Mouse (Mus musculus) naive thymus-derived CD4-positive, alpha-beta T cell, adult 2 months (primary cell): Measurements from ENCODE around the gene Omt2b.
"Not testable (repeated sequence)": the region's sequence is repeated elsewhere in the genome, so short reads cannot be mapped to it uniquely, and the experiment has no call there.

Source experiments
- DNase-seq: peaks from one replicate; pipeline ENCODE4 v3.0.0-alpha.2; 2011; ENCODE audit warnings: low read depth

Gene Omt2b

DNA sequence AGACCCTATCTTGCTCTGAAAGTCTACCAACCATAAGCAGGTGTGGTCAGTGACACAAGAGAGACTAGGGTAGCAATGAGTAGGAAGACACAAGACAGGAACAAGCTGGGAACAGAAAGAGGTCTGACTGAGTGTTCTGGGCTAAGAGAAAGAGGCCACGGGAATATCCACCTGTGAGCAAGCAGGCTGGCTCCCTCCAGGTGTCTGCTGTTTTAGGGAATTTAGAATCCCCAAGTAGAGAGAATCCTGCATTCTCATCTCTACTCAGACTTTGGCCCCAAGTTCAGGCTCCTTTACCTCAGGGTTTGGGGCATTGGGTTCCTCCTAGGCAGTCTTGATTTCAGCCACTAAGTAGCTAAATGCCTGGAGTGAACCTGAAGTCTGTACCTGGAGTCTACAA is at the start of gene Omt2b:
Gene Omt2b (plus strand): TSS at position 301 of the 400 bp plus-strand sequence.
- DNase-seq = not testable (repeated sequence)

DNA sequence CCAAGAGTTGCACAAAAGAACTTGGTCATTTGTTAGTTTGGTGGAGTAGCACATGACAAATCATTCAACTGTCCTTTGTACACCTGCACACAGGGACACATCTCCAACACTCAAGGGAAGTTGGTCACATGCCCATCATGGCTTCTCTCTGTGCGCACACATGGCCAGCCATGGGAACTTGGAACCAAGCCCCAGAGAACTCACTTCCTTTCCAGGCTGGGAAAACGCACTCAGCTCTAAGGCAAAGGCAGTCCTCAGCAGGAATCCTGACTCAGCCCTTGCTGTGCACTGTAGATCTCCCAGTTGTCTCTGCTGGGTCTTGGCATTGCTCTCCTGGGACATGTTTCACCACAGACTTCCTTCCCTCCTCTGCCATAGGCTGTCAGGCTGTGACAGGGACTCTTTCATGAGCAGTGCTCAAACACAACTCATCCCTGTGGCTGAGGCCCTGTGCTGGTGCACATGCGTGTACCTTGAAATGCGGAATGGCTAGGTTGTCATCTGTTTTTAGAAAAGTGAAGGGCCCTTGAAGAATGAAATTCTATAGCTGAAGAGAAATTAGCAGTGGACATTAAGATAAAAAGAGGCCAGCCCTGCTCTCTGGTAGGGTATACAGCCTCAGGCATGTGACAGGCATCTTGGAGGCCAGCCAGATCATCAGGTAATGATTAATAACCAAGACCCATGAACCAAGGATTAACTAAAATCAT is 45.2 kb upstream of the Omt2b start:
- DNase-seq = not testable (repeated sequence)

DNA sequence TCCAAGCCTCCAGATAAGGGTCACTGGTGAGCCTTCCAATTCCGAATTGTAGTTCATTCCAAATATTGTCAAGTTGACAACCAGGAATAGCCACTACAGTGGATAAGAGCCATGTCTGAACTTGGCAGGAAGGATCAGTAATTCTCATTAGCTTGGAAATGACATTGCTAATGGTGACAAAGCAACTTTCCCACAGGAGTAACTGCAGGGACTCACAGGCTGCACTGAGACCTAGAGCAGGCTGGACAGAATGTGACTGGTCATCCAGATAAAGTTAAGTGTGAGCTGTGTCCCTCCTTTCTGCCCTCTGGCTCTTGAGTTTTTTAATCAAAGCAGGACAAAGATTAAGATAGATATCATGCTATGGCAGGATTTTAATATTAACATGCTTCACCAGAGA is 38.3 kb upstream of the Omt2b start:
- DNase-seq = not testable (repeated sequence)

DNA sequence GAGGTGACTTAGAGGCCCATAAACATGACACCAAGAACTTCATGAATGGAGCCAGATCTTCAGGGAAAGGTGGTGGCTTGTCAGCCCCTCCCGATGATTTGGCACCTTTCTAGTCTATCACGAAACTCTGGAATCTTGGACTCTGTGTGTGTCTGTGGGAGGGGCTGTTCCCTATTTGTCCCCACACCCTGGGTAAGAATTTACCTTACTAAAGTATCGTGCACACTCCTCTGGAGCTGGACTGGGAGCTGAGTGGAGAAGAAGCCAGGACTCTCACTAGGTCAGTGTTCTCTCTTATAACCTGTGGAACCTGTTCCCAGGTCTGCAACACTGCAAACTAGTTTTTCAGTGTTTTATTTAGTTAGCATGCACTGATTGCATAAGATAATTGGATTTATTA is 37.7 kb upstream of the Omt2b start, which contains the start of gene Gm10639:
Gene Gm10639 (plus strand): TSS at position 201 of the 400 bp plus-strand sequence.
- DNase-seq = not testable (repeated sequence)

DNA sequence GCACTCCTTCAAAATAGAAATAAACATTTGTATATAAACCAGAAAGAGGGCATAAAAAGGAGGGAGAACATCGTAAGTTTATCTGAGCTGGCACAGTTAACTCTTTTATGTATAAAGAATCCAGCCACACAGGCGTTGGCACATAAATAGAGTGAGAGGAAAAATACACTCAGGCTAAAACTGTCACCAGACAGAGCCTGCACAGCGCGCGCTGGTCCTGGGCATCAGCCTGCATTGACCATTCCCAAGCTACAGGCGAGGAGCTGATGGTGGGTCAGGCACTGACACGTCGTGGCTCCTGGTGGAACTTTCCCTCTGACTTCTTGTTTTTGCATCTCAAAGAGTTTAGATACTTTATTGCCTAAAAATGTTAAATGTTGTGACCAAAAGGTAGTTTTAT is 34.9 kb upstream of the Omt2b start:
- not testable (repeated sequence) for DNase-seq

DNA sequence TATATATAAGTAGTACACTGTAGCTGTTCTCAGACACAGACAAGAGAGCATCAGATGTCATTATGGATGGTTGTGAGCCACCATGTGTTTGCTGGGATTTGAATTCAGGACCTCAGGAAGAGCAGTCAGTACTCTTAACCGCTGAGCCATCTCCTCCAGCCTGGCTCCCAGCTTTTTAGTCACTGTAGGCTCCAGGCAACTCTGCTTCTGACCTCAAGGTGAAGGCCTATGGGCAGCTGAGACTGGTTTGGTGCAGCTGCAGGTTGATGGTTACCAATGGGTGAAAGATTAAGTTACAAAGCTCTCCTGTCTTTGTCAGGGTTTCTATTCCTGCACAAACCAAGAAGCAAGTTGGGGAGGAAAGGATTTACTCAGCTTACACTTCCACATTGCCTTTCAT is 33.7 kb upstream of the Omt2b start:
- not testable (repeated sequence) for DNase-seq

DNA sequence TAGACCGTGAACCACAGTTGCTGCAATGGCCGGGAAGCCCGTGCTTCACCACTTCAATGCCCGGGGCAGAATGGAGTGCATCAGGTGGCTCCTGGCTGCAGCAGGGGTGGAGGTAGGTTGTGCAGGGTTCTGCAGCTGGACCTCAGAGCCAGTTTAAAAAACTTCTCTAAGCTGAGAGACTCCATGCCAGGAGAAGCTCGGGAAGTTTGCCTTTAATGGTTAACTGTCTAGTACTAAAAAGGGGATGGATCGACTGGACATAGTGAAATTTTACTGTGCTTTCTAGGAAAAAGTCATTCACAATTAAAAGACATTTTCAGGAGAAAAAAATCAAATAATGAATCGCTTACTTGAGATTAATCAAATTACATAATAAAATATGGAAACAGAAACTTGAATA is 32.6 kb upstream of the Omt2b start:
- not testable (repeated sequence) for DNase-seq

DNA sequence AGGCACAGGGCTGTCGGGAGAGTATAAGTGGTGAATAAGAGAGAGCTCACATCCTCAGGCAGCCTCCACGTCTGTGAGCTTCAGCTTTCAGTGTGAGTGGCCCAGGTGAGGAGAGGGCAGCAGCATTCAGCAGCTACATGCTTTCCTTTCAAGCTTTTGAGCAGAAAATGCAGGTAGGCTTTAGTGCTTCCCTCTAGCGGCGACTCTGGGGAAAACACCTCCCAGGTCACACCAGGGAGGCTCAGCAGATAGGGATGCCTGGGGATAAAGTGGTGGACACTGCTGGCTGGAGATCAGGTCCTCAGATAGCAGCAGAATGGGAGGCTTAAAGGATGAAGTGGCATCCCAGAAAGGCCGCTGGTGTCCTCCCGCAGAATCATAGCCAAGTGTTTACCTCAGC is 31.3 kb upstream of the Omt2b start:
- peak; percentile 47 for DNase-seq

DNA sequence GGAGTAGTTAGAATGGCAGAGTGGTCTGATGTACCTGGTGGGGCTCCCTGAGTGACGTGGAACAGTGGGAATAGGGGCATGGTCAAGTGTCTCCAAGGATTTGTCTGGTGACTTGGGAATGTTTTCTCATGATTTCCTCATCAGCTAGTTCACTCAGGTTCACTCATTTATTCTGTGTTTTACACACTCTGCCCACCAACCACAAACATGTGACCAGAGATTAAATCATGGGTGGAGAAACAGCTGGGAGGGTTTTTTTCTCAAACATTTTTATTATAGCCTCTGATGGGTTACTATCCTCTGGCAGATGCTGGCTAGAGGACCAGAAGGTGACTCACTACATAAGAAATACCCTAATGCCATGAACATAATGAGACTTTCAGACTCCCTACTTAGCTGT is 29.2 kb upstream of the Omt2b start:
- DNase-seq = no peak

DNA sequence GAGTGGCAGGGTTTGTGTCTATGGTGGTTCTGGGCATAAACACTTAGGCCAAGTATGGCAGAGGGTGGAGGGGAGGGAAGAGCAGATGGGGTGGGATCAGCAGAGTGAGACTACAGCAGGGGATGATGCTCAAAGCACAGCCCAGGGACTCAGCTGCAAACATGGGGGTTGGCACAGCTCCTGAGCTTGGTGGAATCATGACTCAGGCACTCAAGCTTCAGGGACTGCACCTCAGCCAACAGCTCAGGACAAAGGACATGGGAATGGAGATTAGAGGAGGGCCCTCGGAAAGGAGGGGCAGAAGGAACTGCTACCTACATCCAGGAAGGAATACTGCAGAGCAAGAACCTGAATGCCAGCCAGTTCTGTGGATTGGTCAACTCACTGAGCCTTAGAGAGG is 28.2 kb upstream of the Omt2b start:
- DNase-seq = not testable (repeated sequence)

DNA sequence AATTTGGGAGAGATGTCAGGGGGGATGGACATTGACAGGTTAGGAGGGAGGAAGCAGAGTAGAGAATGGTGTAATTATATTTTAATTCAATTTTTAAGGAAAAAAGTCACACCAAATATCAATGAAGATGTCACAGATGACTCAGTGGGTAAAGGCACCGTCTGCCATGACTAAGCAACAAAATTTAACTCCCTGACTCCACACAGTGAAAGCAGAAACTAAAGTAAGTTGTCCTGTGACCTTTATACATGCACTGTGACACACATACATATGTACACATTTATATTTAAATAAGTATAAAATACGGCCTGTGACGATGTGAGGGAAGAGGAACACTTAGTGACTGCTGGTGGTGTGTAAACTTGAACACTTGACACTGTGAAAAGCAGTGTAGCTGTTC is 19.3 kb upstream of the Omt2b start:
- not testable (repeated sequence) for DNase-seq

DNA sequence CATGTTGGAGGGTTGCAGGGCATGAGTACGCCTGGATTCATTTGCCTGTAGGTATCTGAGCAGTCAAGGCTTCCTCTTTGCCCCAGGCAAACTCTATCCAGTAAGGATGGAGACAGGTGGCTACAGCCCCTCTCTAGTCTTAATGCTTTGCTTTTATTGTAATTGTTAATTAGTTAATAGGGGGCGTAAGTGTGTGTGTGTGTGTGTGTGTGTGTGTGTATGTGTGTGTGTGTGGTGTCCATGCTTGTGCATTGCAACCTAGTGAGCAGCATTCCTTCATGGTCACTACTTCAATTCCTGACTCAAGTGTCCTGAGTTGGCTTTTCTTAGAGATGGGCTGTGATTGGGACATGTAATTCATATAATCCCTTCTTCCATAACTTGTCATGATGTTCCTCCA is 12.7 kb upstream of the Omt2b start, which contains the start of gene Omt2a:
Gene Omt2a (minus strand): TSS at position 101 of the 400 bp plus-strand sequence.
- DNase-seq = no peak

DNA sequence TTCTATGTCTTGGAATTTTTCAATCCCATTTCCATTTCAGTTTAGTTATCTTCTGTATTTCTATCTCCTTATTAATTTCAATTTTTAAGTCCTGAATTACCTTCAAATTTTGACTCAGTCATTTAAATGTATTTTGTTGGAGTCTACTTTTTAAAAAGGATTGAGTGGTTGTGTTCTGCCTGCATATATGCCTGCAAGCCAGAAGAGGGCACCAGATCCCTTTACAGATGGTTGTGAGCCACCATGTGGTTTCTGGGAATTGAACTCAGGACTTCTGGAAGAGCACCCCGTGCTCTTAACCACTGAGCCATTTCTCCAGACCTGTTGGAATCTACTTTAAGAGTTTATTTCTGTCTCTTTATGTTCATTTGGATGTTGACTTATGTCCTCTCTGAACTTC is 7.9 kb upstream of the Omt2b start:
- DNase-seq = peak; percentile 2

DNA sequence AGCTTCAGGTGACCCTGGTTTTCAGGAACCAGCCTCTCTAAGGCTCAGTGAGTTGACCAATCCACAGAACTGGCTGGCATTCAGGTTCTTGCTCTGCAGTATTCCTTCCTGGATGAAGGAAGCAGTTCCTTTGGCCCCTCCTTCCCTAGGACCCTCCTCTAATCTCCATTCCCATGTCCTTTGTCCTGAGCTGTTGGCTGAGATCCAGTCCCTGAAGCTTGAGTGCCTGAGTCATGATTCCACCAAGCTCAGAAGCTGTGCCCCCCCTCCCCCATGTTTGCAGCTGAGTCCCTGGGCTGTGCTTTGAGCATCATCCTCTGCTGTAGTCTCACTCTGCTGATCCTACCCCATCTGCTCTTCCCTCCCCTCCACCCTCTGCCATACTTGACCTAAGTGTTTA is 9.7 kb downstream of the Omt2b start:
- DNase-seq = not testable (repeated sequence)

DNA sequence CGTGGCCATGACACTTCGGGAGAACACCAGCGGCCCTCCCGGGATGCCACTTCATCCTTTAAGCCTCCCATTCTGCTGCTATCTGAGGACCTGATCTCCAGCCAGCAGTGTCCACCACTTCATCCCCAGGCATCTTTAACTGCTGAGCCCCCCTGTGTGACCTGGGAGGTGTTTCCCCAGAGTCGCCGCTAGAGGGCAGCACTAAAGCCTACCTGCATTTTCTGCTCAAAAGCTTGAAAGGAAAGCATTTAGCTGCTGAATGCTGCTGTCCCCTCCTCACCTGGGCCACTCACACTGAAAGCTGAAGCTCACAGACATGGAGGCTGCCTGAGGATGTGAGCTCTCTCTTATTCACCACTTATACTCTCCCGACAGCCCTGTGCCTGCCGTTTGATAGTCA is 12.9 kb downstream of the Omt2b start:
- DNase-seq = peak; percentile 48

DNA sequence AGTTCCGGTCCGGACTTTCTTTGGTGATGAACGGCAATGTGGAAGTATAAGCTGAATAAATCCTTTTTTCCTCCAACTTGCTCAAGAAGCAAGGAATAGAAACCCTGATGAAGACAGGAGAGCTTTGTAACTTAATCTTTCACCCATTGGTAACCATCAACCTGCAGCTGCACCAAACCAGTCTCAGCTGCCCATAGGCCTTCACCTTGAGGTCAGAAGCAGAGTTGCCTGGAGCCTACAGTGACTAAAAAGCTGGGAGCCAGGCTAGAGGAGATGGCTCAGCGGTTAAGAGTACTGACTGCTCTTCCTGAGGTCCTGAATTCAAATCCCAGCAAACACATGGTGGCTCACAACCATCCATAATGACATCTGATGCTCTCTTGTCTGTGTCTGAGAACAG is 15.1 kb downstream of the Omt2b start:
- DNase-seq = not testable (repeated sequence)

DNA sequence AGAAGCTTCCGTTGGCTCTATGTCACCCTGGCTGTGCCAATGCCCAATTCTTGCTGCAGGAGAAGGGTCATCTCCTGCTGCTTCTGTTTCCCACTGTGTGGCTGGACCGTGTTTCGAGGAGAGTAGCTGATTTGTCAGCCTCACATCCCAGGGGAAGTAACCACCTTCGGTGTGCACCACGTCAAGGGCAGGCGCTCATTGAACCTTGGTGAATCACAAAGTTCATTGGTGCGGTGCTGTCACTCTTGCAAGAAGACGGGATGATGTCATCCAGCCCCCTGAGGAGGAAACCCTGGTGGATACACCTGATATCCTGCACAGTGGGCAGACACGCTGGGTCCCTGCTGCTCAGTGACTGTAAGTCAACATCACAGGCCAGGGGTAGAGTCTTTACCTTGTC is 15.7 kb downstream of the Omt2b start:
- DNase-seq = not testable (repeated sequence)

DNA sequence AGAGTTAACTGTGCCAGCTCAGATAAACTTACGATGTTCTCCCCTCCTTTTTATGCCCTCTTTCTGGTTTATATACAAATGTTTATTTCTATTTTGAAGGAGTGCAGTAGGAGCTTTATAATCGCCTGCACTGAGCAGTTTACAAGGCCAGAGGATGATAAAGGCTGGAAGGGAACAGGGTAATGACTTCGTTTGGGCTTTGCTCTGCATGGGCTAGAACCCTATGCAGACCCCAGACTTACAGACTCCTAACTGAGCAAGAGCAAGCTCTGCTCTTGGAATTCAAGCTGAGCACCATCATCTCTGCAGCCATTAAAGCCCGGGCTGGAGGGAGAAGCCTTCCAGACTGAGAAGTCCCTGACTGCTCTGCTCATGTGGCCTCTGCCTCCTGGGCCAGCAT is 17.8 kb downstream of the Omt2b start:
- DNase-seq = not testable (repeated sequence)

DNA sequence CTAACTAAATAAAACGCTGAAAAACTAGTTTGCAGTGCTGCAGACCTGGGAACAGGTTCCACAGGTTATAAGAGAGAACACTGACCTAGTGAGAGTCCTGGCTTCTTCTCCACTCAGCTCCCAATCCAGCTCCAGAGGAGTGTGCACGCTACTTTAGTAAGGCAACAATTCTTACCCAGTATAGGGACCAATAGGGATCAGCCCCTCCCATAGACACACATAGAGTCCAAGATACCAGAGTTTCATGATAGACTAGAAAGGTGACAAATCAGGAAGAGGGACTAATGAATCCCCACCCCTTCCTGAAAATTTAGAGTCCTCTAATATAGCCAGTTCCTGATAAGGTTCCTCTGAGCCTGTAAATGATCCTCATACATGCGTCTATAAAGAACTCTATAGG is 19.6 kb downstream of the Omt2b start:
- no peak for DNase-seq

DNA sequence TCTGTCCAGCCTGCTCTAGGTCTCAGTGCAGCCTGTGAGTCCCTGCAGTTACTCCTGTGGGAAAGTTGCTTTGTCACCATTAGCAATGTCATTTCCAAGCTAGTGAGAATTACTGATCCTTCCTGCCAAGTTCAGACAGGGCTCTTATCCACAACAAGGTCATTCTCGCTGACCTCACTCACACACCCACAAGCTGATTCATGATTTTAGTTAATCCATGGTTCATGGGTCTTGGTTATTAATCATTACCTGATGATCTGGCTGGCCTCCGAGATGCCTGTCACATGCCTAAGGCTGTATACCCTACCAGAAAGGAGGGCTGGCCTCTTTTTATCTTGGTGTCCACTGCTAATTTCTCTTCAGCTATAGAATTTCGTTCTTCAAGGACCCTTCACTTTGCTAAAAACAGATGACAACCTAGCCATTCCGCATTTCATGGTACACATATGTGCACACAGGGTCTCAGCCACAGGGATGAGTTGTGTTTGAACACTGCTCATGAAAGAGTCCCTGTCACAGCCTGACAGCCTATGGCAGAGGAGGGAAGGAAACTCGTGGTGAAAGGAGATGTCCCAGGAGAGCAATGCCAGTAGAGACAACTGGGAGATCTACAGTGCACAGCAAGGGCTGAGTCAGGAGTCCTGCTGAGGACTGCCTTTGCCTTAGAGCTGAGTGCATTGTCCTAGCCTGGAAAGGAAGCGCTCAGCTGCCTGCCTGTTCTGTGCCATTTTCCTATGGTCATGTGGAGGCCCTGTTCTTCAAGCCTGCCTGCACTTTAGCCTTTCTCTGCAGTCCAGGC is 21.0 kb downstream of the Omt2b start:
- not testable (repeated sequence) for DNase-seq

DNA sequence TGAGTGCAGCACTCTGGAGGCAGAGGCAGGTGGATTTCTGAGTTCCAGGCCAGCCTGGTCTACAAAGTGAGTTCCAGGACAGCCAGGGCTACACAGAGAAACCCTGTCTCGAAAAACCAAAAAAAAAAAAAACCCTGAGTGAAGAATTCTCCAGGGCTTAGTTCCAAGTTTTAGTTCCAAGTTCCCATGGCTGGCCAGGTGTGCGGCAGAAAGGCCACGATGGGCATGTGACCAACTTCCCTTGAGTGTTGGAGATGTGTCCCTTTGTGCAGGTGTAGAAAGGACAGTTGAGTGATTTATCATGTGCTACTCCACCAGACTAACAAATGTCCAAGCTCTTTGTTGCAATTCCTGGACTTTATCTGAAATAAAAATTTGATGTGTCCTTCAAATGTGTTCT is 21.8 kb downstream of the Omt2b start:
- not testable (repeated sequence) for DNase-seq

DNA sequence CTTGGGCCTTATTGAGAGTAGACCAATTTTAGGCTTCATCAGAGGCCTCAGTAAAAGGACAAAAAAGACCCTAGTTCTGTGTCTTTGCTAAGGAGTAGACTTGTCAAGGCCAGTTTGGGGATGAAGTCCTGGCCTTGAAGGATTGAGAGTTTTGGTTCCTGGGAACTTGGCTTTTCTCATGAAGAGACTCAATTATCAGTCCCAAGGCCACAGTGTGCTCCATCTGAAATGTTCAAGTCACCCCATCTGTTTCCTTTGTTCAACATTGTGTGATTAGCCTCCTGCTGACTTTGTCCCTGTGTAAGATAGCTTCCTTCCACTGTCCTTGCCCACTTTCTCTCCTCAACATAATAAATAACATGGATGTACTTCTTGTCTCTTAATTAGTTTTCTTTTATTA is 22.6 kb downstream of the Omt2b start:
- DNase-seq = not testable (repeated sequence)
